Mouse (Mus musculus) MEL (cell line): ENCODE measurements around the gene Ugt1a9. TPM values are rescaled to one million over a fixed set of nuclear protein-coding genes. Genes with fewer than 3 reads are reported as not detected.

Source experiments
- DNase-seq: peaks from one replicate; pipeline ENCODE4 v3.0.0; 2011; ENCODE audit warnings: low read depth, low spot score
- H3K27ac ChIP-seq: 2 replicates; pipeline ENCODE4 v1.5.1; 2012; ENCODE audit warnings: low read depth, mild to moderate bottlenecking, control low read depth, low read length, moderate library complexity; ENCODE audit not compliant: control insufficient read depth
- H3K27me3 ChIP-seq, 2 experiments: fragments of 150-350 bp in 1 of 2; sonication (generic) in 1 of 2; 2 replicates each; pipeline ENCODE4 v1.6.1; 2012; ENCODE audit warnings: low read length in 2 of 2, mild to moderate bottlenecking in 2 of 2, improper control_type of control experiment in 1 of 2, moderate library complexity in 1 of 2; ENCODE audit not compliant: insufficient read depth in 2 of 2, control insufficient read depth in 1 of 2
- H3K36me3 ChIP-seq, 2 experiments: 2 replicates each; pipeline ENCODE4 v1.6.1; 2012 to 2014; ENCODE audit warnings: low read length in 2 of 2, improper control_type of control experiment in 1 of 2, inconsistent platforms in 1 of 2, mild to moderate bottlenecking in 1 of 2; ENCODE audit not compliant: insufficient read depth in 2 of 2, control insufficient read depth in 1 of 2
- H3K4me1 ChIP-seq, 2 experiments: fragments of 150-350 bp in 1 of 2; sonication (generic) in 1 of 2; 2 replicates each; pipeline ENCODE4 v1.6.1; 2012; ENCODE audit warnings: low read length in 2 of 2, improper control_type of control experiment in 1 of 2, mild to moderate bottlenecking in 1 of 2; ENCODE audit not compliant: insufficient read depth in 2 of 2, control insufficient read depth in 1 of 2
- H3K4me3 ChIP-seq, 2 experiments: fragments of 150-350 bp in 1 of 2; sonication (generic) in 1 of 2; 2 replicates each; pipeline ENCODE4 v1.5.1; 2012; ENCODE audit warnings: low read depth in 2 of 2, low read length in 2 of 2, mild to moderate bottlenecking in 2 of 2, moderate library complexity in 2 of 2, control low read depth in 1 of 2, improper control_type of control experiment in 1 of 2; ENCODE audit not compliant: control insufficient read depth in 1 of 2, insufficient read depth in 1 of 2
- H3K79me2 ChIP-seq: 2 replicates; pipeline ENCODE4 v1.6.1; 2012; ENCODE audit warnings: mild to moderate bottlenecking, low read length, moderate library complexity; ENCODE audit not compliant: control insufficient read depth, poor library complexity, insufficient read depth
- H3K9ac ChIP-seq: 2 replicates; pipeline ENCODE4 v1.6.1; 2012; ENCODE audit warnings: low read depth, mild to moderate bottlenecking, control low read depth, low read length, moderate library complexity; ENCODE audit not compliant: control insufficient read depth, poor library complexity, severe bottlenecking
- H3K9me3 ChIP-seq: fragments of 150-350 bp; sonication (generic); replicated peaks from 2 replicates; pipeline ENCODE4 v1.6.1; 2012; ENCODE audit warnings: mild to moderate bottlenecking, low read length, improper control_type of control experiment, moderate library complexity; ENCODE audit not compliant: insufficient read depth
- CHD1 ChIP-seq: IDR thresholded peaks from 2 replicates; pipeline ENCODE4 v1.6.1; 2012; ENCODE audit warnings: low read depth, mild to moderate bottlenecking, inconsistent platforms, low read length, improper control_type of control experiment
- CHD2 ChIP-seq: IDR thresholded peaks from 2 replicates; pipeline ENCODE4 v1.6.1; 2011; ENCODE audit warnings: low read length, improper control_type of control experiment
- EP300 ChIP-seq, 2 experiments: IDR thresholded peaks; 2 replicates each; pipeline ENCODE4 v1.6.1; 2011; ENCODE audit warnings: improper control_type of control experiment in 2 of 2, low read length in 2 of 2, low read depth in 1 of 2, mild to moderate bottlenecking in 1 of 2
- ETS1 ChIP-seq: IDR thresholded peaks from 2 replicates; pipeline ENCODE4 v1.6.1; 2012; ENCODE audit warnings: low read depth, mild to moderate bottlenecking, inconsistent platforms, low read length, improper control_type of control experiment, moderate library complexity
- GABPA ChIP-seq: IDR thresholded peaks from 2 replicates; pipeline ENCODE4 v1.6.1; 2012; ENCODE audit warnings: low read depth, mild to moderate bottlenecking, inconsistent platforms, low read length, improper control_type of control experiment, moderate library complexity
- GATA1 ChIP-seq: IDR thresholded peaks from 2 replicates; pipeline ENCODE4 v1.6.1; 2011; ENCODE audit warnings: low read depth, low read length, improper control_type of control experiment
- HCFC1 ChIP-seq: IDR thresholded peaks from 2 replicates; pipeline ENCODE4 v1.6.1; 2012; ENCODE audit warnings: low read depth, mild to moderate bottlenecking, inconsistent platforms, low read length, improper control_type of control experiment, moderate library complexity
- KAT2A ChIP-seq: conservative IDR thresholded peaks from 2 replicates; pipeline ENCODE4 v1.6.1; 2012; ENCODE audit warnings: low read depth, low read length, improper control_type of control experiment, inconsistent platforms
- MAFK ChIP-seq: IDR thresholded peaks from 2 replicates; pipeline ENCODE4 v1.6.1; 2011; ENCODE audit warnings: low read depth, mild to moderate bottlenecking, low read length, improper control_type of control experiment, borderline replicate concordance
- MEF2A ChIP-seq: IDR thresholded peaks from 2 replicates; pipeline ENCODE4 v1.6.1; 2014; ENCODE audit warnings: low read depth, mild to moderate bottlenecking, inconsistent platforms, low read length, improper control_type of control experiment; ENCODE audit not compliant: poor library complexity, insufficient replicate concordance, severe bottlenecking; ENCODE audit errors: extremely low read depth
- MYC ChIP-seq: IDR thresholded peaks from 2 replicates; pipeline ENCODE4 v1.6.1; 2011; ENCODE audit warnings: low read depth, mild to moderate bottlenecking, low read length, improper control_type of control experiment, moderate library complexity
- NRF1 ChIP-seq: IDR thresholded peaks from 2 replicates; pipeline ENCODE4 v1.6.1; 2014; ENCODE audit warnings: low read depth, mild to moderate bottlenecking, inconsistent platforms, low read length, improper control_type of control experiment, moderate library complexity; ENCODE audit not compliant: poor library complexity, insufficient read depth, severe bottlenecking
- POLR2A ChIP-seq, 2 experiments: IDR thresholded peaks; 2 replicates each; pipeline ENCODE4 v1.6.1; 2011 to 2012; ENCODE audit warnings: low read length in 2 of 2, mild to moderate bottlenecking in 2 of 2, control low read depth in 1 of 2, improper control_type of control experiment in 1 of 2, low read depth in 1 of 2, moderate library complexity in 1 of 2; ENCODE audit not compliant: control insufficient read depth in 1 of 2, insufficient read depth in 1 of 2, poor library complexity in 1 of 2
- POLR2AphosphoS2 ChIP-seq: IDR thresholded peaks from 2 replicates; pipeline ENCODE4 v1.6.1; 2011; ENCODE audit warnings: low read length, improper control_type of control experiment
- POLR2AphosphoS5 ChIP-seq: IDR thresholded peaks from 2 replicates; pipeline ENCODE4 v1.6.1; 2012; ENCODE audit warnings: low read depth, borderline replicate concordance, mild to moderate bottlenecking, inconsistent platforms, low read length, moderate library complexity, mixed read lengths
- RAD21 ChIP-seq: IDR thresholded peaks from 2 replicates; pipeline ENCODE4 v1.6.1; 2011; ENCODE audit warnings: mild to moderate bottlenecking, low read depth, low read length, improper control_type of control experiment
- RCOR1 ChIP-seq: IDR thresholded peaks from 2 replicates; pipeline ENCODE4 v1.6.1; 2012; ENCODE audit warnings: low read depth, mild to moderate bottlenecking, inconsistent platforms, low read length, improper control_type of control experiment
- SIN3A ChIP-seq: IDR thresholded peaks from 2 replicates; pipeline ENCODE4 v1.6.1; 2012; ENCODE audit warnings: low read length, improper control_type of control experiment, inconsistent platforms
- SMC3 ChIP-seq: IDR thresholded peaks from 2 replicates; pipeline ENCODE4 v1.6.1; 2011; ENCODE audit warnings: low read depth, low read length, improper control_type of control experiment
- USF1 ChIP-seq: IDR thresholded peaks from 2 replicates; pipeline ENCODE4 v1.6.1; 2014; ENCODE audit warnings: low read depth, mild to moderate bottlenecking, inconsistent platforms, low read length, improper control_type of control experiment, moderate library complexity
- ZMIZ1 ChIP-seq: IDR thresholded peaks from 2 replicates; pipeline ENCODE4 v1.6.1; 2012; ENCODE audit warnings: low read depth, mild to moderate bottlenecking, inconsistent platforms, low read length, improper control_type of control experiment, moderate library complexity
- polyA plus RNA-seq, 2 experiments: library from polyadenylated mRNA; stranded (reverse) in 1 of 2; unstranded in 1 of 2; fragments of >175 nt in 1 of 2; fragments of >200 nt in 1 of 2; gene quantifications; 2 replicates each; pipeline versions ENCODE4 v1.2.1 to v1.2.4; 2012; ENCODE audit warnings: low replicate concordance in 2 of 2, low read depth in 1 of 2; ENCODE audit not compliant: insufficient read length in 2 of 2, insufficient read depth in 1 of 2, missing spikeins in 1 of 2
- total RNA-seq: library from RNA; depleted of rRNA; stranded (reverse); fragments of 300-350 nt; gene quantifications from 2 replicates; pipeline ENCODE4 v1.2.3, GENCODE M21; 2012

Ugt1a9 gene
- total and polyA plus RNA-seq, 3 experiments = not detected

DNA sequence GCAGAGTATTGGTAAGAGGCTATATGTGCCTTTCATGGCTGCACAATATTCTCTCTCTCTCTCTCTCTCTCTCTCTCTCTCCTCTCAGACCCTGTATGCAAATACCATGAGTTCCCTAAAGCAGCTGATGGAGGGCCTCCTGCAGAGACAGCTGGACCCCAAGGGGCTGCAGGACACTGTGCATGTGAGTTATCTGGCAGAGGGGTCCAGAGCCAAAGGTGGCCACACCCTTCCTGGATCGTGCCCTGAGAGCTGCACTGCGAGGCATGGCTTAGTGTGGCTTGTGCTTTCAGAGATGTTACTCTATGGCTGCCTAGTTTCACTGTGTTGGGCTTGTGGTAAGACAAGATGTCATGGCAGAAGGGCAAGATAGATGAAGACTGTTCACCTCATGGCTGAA, 177.1 kb downstream of the Ugt1a9 start:
- no peaks in the 10 kb centered on the region for H3K4me1 ChIP-seq
- H3K27ac ChIP-seq = no peak overlapping the region
- no peaks in the 10 kb centered on the region for H3K79me2 ChIP-seq
- no peaks in the 10 kb centered on the region for H3K9me3 ChIP-seq
- H3K9ac ChIP-seq = no peak overlapping the region
- TF ChIP-seq POLR2AphosphoS5 (no peak), RAD21 (no peak), USF1 (no peak), GATA1 (no peak), NRF1 (no peak), MEF2A (no peak), HCFC1 (no peak), POLR2AphosphoS2 (no peak), GABPA (no peak), MAFK (no peak), SIN3A (no peak), EP300 (IDR thresholded peaks at IDR 0.05; ENCODE audit: low read depth in 1 of 2, low read length in 2 of 2) (no peak), CHD2 (no peak)
- H3K27me3 ChIP-seq = no peaks in the 10 kb centered on the region
- no peak for DNase-seq
- no peak overlapping the region for H3K4me3 ChIP-seq
- H3K36me3 ChIP-seq = no peaks in the 10 kb centered on the region

DNA sequence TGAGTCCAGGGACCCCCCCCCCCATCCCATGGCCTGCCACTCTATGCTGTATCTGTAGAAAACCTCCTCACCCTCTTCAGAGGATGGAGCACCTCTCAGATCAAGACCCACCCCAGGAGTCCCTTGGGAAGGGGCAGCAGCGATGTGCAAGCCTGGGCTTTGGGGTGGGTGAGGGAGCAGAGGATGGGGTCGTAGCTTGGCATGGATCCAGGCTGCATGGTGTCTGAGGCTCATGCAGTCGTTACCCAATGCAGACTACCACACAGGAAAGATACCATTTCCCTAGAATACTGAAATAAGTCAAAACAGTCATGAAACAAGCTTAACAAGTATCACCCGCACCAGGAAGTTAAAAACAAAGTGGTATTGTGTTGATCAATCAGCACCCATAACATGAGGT, 178.1 kb downstream of the Ugt1a9 start:
- H3K27me3 ChIP-seq = no peaks in the 10 kb centered on the region
- H3K9ac ChIP-seq = no peak overlapping the region
- no peak overlapping the region for H3K4me3 ChIP-seq
- TF ChIP-seq POLR2AphosphoS2 (no peak), GABPA (no peak), CHD1 (no peak)
- no peaks in the 10 kb centered on the region for H3K36me3 ChIP-seq
- no peak for DNase-seq
- H3K27ac ChIP-seq = no peak overlapping the region
- no peaks in the 10 kb centered on the region for H3K9me3 ChIP-seq
- H3K79me2 ChIP-seq = no peaks in the 10 kb centered on the region
- H3K4me1 ChIP-seq = 0 out of 4 replicates have a peak, but pooled peaks cover 0 to 3% of the 10 kb centered on the region in 2 experiments

DNA sequence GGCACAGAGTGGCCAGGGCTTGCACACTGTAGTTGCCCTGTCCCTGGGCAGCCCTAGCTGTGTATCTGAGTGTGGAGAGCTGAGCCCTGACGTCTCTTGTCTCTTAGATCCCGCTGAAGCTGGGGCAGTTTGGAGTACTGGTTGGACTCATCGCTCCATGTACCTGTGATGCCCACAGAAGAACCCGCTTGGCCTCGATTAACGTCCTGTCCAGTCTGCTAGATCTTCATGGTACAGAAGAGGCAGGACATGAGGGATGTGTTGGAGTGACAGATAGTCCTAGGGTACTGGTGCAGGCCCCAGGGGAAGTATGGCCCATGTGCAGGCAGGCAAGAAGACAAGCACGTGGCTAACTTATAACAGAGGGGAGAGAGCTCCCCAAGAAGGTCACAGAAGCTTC, 179.0 kb downstream of the Ugt1a9 start:
- Histone ChIP-seq H3K27me3 (no peaks in the 10 kb centered on the region), H3K9ac (no peak overlapping the region), H3K79me2 (no peaks in the 10 kb centered on the region), H3K4me1 (0 out of 4 replicates have a peak, but pooled peaks cover 0 to 3% of the 10 kb centered on the region in 2 experiments), H3K4me3 (no peak overlapping the region), H3K36me3 (no peaks in the 10 kb centered on the region), H3K27ac (no peak overlapping the region), H3K9me3 (no peaks in the 10 kb centered on the region)
- TF ChIP-seq POLR2AphosphoS2 (no peak), RCOR1 (no peak), SMC3 (no peak), POLR2A (IDR thresholded peaks at IDR 0.05; ENCODE audit: control insufficient read depth in 1 of 2, insufficient read depth in 1 of 2, low read depth in 1 of 2, low read length in 2 of 2, poor library complexity in 1 of 2) (no peak), ETS1 (no peak), KAT2A (no peak), MYC (no peak), USF1 (no peak), MAFK (no peak), ZMIZ1 (no peak)
- DNase-seq = no peak
